Mouse (Mus musculus) spleen, adult 18-20 months (tissue): ENCODE measurements at regions not wholly inside any gene's neighbourhood (a gene's known extent, or its start where the extent isn't known, plus 50 kb on each side); places are given as distances from the start of the nearest gene placed in this dataset.

Experiments
- DNase-seq, 2 experiments: peaks; one replicate each; pipeline ENCODE4 v3.0.0; 2022; ENCODE audit warnings: mixed read lengths in 2 of 2

DNA sequence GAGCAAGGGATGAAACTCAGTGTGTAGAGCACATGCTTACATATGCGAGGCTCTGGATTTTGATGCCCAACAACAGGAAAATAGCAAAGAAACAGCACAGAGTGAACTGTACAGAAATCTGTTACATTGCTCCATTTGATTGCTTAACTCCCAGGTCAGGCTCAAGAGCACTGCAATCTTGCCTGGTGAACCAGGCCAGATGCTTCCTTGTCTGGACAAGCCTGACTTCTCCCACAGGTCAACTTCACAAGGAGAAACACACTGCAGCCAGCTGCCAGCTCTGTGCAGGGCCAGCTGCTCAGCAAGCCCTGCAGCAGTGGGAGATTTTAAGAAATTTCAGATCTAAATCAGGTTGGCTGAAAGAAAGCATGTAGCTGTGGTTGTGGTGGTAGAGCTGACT, 81.2 kb upstream of the 1700066M21Rik start:
- DNase-seq, result no peak

DNA sequence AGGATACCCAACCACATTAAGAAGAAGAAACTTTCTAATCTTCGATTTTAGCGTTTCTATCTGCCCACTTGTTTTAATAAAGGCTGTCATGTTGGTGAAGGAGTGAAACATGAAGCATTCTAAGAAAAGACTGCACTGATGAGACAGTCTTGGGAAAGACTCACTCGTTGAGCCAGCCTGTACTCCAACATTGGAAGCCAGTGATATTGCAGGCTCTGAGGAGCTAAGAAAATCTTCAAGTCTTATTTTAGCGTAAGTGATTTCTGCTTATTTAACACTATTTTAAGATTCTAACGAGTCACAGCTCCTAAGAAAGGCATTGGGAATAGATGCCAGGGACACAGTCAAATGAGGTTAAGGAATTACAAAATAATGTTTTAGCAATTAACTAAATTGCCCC, 78.9 kb upstream of the 1700066M21Rik start:
- no peak for DNase-seq

DNA sequence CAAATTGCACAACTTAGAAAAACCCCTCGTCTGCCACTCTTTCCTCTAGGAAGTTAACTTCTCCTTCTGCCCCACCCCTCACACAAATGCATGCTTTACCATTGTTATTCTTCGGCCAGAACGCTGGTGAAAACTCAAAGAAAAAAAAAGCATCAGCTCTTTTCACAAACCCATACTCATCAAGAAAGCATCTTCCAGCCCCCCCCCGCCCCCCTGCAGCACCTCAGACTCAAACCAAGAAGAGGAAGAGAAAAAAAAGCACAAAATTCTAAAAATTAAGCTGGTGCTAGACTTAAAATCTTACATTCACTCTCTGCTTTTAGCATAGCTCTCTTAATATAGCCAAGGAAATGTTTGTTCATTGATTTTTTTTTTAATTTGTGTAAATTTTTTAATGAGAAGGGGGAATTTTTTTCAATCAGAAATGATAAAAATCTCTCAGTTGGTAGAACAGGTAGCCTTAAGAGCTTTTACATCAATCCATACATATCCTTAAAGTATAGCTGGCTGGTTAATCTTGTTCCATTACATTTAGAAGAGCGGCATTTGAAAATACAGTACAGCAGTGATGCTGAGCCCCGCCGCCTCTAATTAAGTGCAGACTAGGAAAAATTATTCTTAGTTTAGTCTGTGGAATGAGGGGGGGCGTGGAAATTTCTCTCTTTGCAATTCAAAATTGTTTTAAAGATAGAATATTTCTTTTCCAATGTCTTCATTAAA, 76.0 kb upstream of the 1700066M21Rik start:
- DNase-seq, result no peak

DNA sequence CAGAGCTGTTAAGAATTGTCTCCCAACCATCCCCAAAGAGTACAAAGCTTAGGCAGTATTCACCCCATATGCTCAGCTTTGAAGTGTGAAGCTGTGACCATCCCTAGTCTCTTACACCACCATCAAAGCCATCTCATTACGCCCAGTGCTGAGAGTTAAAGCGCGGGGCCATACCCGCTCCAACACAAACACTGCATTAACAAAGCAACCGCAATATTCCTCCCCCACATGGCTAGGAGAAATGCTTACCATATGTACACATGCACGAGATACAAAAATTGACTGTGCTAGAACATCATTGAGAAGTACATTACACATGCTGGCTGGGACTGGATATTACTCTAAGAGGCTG, 75.5 kb upstream of the 1700066M21Rik start:
- DNase-seq, result no peak

DNA sequence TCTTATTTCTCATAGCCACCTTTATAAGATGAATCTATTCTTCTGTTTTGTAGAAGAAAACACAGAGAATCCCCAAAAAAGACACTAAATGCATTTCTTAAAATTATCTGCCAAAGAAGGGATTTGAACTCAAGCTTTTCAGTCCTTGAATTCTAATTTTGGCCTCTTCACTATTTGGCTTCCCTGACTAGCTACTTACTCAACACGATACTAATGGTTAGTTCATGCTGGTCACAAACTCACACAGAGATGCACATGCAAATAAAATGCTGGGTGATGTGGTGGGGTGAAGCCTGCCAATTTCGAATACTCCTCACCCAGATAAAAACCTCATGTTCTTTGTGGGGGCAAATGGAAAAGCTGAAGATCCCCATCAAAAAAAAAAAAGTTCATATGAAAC, 72.7 kb upstream of the 1700066M21Rik start:
- no peak for DNase-seq

DNA sequence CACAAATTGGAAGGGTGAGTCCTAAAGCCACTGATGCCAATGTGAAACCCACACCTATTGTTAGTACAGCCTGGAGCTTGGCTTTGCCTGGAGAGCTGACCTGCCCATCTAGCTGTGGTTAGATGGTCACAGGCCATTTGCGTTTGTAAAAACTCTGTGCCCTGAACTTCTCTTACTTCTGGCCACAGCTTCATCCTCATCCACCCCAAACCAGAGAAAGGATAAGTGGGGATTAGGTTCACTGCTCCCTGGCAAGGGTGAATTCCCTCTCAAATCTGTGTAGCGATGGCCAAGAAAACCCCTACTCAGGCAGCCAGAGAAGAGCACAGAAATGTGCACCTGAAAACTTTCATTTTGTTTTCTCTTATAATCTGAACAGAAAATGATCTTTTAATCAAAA, 54.9 kb upstream of the 1700066M21Rik start:
- no peak for DNase-seq

DNA sequence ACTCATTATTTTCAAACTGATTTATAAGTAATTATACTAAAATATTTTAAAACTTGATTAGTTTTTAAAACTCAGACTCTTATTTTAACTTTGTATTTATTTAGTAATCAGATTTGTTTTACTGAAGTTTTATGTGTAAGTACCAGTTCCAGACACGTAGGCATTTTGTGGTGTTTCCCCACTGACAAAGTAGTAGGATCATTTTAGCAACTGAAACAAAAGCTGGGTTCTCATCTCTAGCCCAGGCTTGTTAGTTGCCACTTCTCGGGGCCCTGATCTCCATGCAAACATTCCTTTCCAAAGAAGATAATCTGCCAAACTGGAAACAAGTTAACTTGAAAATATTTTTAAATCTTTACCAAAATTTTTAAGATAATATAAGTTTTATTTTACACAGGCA, 54.3 kb upstream of the 1700066M21Rik start:
- no peak for DNase-seq

DNA sequence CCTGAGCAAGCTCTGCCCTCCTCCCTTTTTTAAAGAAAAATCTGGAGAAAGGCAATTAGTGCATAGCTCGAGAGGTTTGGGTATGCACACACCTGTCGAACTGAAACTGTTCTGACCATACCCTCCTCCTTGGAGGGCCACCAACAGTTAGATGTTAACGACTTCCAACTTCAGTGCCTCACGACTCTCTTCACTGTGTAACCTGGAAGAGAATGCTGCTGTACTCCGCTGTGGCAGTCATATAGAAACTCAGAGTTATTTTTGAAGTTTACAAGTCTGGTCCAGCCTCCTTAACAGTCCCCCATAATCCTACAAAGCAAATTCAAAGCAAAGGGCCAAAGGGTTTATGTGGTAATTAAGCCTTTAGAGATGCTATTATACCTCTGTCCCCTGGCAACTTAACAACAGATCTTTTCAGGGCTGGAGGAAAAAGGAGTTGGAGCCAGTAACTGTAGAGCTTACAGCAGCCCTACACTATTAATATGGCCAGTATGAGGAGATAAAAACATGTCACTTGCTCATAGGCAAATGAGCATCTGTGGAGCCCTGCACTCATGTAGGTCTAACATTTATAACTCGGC, 51.7 kb upstream of the 1700066M21Rik start:
- no peak for DNase-seq
